Mouse (Mus musculus): ENCODE measurements at regions not wholly inside any gene's neighbourhood (a gene's known extent, or its start where the extent isn't known, plus 50 kb on each side); places are given as distances from the start of the nearest gene placed in this dataset.

DNA sequence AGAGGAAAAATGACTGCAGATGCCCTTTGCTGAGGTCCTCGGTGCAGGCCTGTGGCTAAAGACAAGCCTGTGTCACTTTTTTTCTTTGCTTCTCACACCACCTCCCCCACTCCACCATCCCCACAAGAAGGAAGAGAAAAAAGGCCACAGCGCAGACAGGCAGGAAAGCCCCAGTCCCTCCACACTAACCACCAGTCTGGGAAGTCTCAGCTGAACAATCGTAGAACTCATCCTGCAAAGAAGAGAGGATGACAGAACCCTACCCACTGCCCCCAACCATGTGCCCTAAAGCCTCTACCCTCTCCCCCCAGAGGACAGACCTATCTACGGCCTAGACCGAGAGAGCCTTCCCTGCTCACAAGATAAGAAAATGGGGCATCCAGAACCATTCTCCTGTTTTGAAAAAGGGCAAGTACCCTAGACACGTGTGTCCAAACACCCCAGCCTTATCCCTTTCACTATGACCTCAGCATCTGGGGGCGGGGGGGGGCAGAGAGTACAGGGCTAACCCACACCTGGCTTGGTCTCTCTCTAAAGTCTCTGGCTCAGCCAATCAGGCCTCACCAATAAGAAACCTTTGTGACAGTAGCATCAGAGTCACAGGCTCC is 214.8 kb downstream of the Ly86 start:
- WGBS (ENCODE audit: missing documents): 68% methylated on average over 7 of the region's 7 CpGs
- no peak overlapping the region for H3K4me3 ChIP-seq (ENCODE audit: inconsistent target)
- H3K79me2 ChIP-seq (ENCODE audit: inconsistent target): no peaks in the 10 kb centered on the region
- H3K36me3 ChIP-seq (ENCODE audit: inconsistent target): no peaks in the 10 kb centered on the region
- H3K27ac ChIP-seq: no peak overlapping the region

DNA sequence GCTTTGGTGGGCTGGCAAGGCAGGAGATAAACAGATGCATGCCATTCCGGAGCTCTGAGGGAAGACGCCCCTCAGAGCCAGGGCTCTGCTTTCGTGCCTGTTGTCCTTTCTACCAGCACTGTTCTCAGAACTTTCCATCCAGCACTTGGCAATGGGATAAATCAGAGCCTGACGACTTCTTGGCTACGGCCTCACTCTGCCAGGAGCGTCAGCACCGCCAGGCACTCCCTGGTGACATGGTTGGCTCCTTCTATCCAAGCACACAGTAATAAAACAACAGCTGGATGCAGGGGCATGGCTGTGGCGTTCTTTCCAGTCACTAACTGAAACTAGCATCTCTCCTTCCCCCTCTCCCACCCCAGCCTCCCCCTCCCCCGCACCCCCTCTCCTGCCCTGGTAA is 215.4 kb downstream of the Ly86 start:
- H3K79me2 ChIP-seq (ENCODE audit: inconsistent target): no peaks in the 10 kb centered on the region
- H3K27ac ChIP-seq: no peak overlapping the region
- H3K36me3 ChIP-seq (ENCODE audit: inconsistent target): no peaks in the 10 kb centered on the region
- WGBS (ENCODE audit: missing documents): 87% methylated on average over 8 of the region's 9 CpGs
- H3K4me3 ChIP-seq (ENCODE audit: inconsistent target): no peak overlapping the region

DNA sequence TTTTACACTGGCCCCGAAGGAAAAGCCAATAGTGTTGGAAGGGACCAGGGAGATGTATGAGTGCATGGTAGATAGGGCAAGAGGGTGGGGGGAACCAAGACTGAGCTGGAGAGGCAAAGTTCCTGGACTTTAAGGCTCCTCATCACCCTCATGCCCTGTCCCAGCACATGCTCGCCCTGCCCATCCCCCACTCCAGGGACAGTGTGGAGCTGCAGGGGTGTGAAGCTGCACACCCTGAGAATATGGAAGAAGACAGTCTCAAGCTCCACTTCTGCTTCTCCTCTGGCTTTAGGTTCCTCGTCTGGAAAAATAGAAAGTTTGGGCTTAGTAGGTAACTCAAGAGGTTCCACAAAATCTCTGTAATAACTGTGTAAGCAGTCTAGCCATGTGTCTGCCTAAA is 215.8 kb downstream of the Ly86 start:
- Histone ChIP-seq H3K27ac (no peak overlapping the region), H3K4me3 (ENCODE audit: inconsistent target) (no peak overlapping the region), H3K79me2 (ENCODE audit: inconsistent target) (no peaks in the 10 kb centered on the region), H3K36me3 (ENCODE audit: inconsistent target) (no peaks in the 10 kb centered on the region)
- WGBS (ENCODE audit: missing documents): 51% methylated on average over 3 of the region's 3 CpGs

DNA sequence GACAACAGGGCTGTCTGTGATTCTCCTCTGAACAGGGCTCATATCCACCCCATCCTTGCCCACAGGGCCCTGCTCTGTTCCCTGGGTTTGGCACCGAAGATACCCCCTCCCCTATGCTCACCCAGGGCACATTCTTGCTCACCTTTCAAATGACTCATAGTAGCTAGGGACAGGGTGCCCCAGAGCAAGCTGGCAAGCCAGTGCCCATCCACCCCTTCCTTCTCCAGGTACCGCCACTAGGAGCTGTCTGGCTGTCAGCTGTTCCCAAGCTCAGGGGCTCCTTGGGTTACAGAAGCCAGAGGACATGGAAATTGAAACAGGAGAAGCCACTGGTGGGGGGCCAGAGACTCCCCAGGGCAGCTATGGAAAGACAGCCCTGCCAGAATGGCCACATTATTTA is 216.4 kb downstream of the Ly86 start:
- 79% methylated on average over 2 of the region's 2 CpGs for WGBS (ENCODE audit: missing documents)
- Histone ChIP-seq H3K79me2 (ENCODE audit: inconsistent target) (no peaks in the 10 kb centered on the region), H3K4me3 (ENCODE audit: inconsistent target) (no peak overlapping the region), H3K27ac (no peak overlapping the region), H3K36me3 (ENCODE audit: inconsistent target) (no peaks in the 10 kb centered on the region)

DNA sequence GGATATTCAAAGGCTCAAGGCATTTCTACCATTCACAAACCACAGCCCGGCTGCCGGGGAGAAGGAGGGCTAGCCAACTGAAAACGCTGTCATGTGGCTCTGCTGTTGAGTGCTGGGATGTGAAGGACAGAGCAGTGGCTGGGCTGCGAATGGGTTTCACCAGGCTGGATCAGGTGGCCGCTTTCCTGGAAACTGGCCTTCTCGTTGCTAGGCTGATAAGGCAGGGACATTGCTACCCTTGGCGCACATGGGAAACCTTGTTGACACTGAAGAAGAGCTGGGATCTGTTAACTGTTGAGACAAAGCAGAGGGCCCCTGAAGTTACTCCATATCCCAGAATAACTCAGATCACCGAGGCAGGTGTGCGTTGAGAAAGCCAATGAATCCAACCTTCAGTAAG is 216.1 kb upstream of the Rreb1 start:
- H3K27ac ChIP-seq: no peak overlapping the region
- H3K4me3 ChIP-seq (ENCODE audit: inconsistent target): no peak overlapping the region
- WGBS (ENCODE audit: missing documents): 97% methylated on average over 9 of the region's 9 CpGs
- H3K36me3 ChIP-seq (ENCODE audit: inconsistent target): no peaks in the 10 kb centered on the region
- H3K79me2 ChIP-seq (ENCODE audit: inconsistent target): no peaks in the 10 kb centered on the region

DNA sequence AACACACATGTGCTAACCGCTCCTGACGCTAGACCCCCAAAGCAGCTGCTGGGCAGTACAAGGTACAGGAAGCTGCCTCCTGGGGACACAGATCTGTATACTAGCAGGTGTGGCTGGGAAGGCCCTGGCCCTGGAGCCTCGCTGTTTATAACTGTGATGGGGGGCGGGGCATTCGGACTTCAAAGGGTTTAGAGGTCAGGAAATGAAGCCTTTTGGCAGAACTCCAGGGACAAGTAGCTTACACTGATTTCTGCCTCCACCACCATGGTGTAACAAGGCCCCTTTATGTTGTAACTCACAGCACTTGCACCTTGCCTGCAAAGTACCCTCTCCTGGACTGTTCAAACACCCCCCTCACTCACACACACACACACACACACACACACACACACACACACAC is 215.5 kb upstream of the Rreb1 start:
- Histone ChIP-seq H3K27ac (no peak overlapping the region), H3K4me3 (ENCODE audit: inconsistent target) (no peak overlapping the region), H3K79me2 (ENCODE audit: inconsistent target) (no peaks in the 10 kb centered on the region), H3K36me3 (ENCODE audit: inconsistent target) (no peaks in the 10 kb centered on the region)
- WGBS (ENCODE audit: missing documents): 53% methylated on average over 5 of the region's 5 CpGs

DNA sequence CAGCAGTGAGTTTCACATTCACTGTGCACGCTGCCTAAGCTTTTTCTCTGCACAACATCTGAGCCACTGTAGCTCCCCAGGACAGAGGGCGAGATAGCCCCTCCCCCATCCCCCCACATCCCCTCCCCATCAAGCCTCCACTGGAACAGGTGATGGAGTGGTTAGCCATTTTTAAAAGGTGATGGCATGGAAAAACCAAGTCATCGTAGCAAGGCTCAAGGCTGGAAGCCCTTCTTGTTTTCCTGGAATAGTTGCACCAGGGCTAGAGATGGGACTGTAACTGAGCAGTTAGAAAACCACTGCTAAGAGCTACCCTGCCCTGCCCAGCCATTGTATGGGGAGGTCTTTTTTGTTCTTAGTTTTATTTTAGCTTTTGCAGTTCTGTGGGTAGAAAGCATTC is 209.1 kb upstream of the Rreb1 start:
- Histone ChIP-seq H3K4me3 (ENCODE audit: inconsistent target) (no peak overlapping the region), H3K36me3 (ENCODE audit: inconsistent target) (no peaks in the 10 kb centered on the region), H3K79me2 (ENCODE audit: inconsistent target) (no peaks in the 10 kb centered on the region), H3K27ac (no peak overlapping the region)
- WGBS (ENCODE audit: missing documents): 93% methylated on average over 3 of the region's 3 CpGs

DNA sequence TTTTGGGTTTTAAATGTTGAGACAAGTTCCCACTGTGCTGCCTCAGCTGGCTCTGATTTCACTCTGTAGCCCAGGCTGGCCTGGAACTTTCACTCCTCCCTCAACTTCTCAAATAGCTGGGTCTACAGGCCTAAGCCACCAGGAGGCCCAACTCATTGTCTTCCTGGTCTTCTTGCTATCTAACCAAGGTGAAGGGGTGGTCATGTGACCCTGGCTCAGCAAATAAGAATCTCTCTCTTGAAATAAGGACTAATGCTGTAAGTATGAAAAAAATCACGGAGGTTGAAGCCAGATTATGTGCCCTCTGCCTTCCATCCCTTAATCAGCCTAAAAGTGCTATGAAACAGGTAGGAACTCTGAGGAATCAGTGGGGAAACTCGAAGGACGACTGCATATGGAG is 208.7 kb upstream of the Rreb1 start:
- no peaks in the 10 kb centered on the region for H3K79me2 ChIP-seq (ENCODE audit: inconsistent target)
- H3K27ac ChIP-seq: no peak overlapping the region
- no peak overlapping the region for H3K4me3 ChIP-seq (ENCODE audit: inconsistent target)
- H3K36me3 ChIP-seq (ENCODE audit: inconsistent target): no peaks in the 10 kb centered on the region
- WGBS (ENCODE audit: missing documents): 82% methylated on average over 3 of the region's 3 CpGs

DNA sequence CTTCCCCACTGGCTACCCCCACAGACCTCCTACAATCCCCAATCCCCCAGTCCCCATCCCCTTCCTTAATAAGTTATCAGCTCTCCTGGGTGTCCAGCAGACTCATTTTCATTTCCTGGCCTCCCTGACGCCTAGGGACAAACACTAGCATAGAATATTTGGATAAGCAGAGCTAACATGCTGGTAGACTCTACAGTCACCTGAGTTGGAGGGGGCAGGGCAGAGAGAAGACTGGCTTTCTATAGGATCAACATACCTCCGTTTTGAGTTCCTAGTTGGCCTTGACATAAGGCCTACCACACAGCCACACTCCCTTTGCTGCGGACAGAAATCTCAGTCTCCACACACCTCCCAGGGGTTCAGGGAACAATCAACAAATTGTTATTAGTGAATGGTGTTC is 205.2 kb upstream of the Rreb1 start:
- WGBS (ENCODE audit: missing documents): 97% methylated on average over 3 of the region's 3 CpGs
- no peak overlapping the region for H3K27ac ChIP-seq
- H3K4me3 ChIP-seq (ENCODE audit: inconsistent target): no peak overlapping the region
- H3K36me3 ChIP-seq (ENCODE audit: inconsistent target): no peaks in the 10 kb centered on the region
- no peaks in the 10 kb centered on the region for H3K79me2 ChIP-seq (ENCODE audit: inconsistent target)

DNA sequence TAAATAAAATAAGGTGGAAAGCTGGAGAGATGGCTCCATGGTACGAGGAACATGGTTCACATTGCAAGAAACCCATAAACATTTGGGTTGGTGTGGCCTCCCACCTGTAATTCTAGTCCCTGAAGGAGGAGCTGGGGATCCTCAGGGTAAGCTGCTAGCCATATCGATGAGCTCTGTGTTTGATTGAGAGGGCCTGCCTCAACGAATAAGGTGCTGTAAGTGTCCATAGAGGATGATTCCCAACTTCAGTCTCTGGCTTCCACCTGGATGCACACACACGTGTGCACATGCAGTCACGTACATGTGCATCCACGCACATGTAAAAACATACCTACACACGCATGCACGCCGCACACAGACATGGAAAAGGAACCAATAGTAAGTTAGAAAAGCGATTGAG is 199.0 kb upstream of the Rreb1 start:
- Histone ChIP-seq H3K27ac (no peak overlapping the region), H3K36me3 (ENCODE audit: inconsistent target) (no peaks in the 10 kb centered on the region), H3K79me2 (ENCODE audit: inconsistent target) (no peaks in the 10 kb centered on the region; the same call in 1 of the 2 replicates), H3K4me3 (ENCODE audit: inconsistent target) (no peak overlapping the region)
- 96% methylated on average over 9 of the region's 10 CpGs for WGBS (ENCODE audit: missing documents)

DNA sequence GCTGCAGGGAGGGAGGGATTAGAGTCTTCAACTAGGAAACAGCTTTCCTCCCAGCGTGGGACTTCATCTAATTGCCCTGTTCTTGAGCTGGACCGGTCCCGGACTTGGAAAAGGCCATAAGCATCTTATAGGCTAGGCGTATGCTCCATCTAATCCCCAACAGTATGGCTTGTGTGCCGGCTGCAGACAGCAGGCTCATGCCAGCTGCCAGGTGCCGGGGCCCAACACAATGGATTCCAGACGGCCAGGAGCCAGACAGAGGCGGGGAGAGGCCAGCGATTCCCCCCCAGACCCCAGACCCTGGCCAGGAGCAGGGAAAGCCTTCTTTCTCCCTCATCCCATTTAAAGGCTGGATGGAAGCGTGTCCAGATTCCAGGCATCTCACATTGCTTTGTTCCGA is 198.4 kb upstream of the Rreb1 start:
- H3K4me3 ChIP-seq (ENCODE audit: inconsistent target): no peak overlapping the region
- WGBS (ENCODE audit: missing documents): 93% methylated on average over 11 of the region's 11 CpGs
- H3K27ac ChIP-seq: no peak overlapping the region
- no peaks in the 10 kb centered on the region; the same call in 1 of the 2 replicates for H3K79me2 ChIP-seq (ENCODE audit: inconsistent target)
- H3K36me3 ChIP-seq (ENCODE audit: inconsistent target): no peaks in the 10 kb centered on the region

DNA sequence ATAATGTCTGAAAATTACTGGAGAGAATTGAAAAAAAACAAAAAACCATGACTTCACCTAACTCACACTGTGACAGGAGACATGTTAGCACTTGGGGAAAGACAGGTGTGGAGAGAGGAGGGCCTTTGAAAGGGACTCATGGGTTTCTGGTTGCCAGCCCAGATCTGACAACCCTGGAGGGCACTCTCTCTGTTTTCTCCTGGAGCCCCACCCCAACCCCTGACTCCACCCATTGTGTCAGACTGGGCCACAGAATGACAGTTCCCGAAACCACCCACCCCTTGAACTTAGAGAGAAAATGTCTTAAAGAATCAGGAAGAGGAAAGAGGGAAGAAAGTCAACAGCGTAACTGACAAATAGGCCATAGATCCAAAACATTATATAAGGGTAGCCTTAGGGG is 197.4 kb upstream of the Rreb1 start:
- peak overlapping the region; percentile 39 for H3K27ac ChIP-seq
- peak overlapping the region; percentile 23 for H3K4me3 ChIP-seq (ENCODE audit: inconsistent target)
- no peaks in the 10 kb centered on the region for H3K36me3 ChIP-seq (ENCODE audit: inconsistent target)
- no peaks in the 10 kb centered on the region; the same call in 1 of the 2 replicates for H3K79me2 ChIP-seq (ENCODE audit: inconsistent target)
- 0% methylated on average over 2 of the region's 2 CpGs for WGBS (ENCODE audit: missing documents)

DNA sequence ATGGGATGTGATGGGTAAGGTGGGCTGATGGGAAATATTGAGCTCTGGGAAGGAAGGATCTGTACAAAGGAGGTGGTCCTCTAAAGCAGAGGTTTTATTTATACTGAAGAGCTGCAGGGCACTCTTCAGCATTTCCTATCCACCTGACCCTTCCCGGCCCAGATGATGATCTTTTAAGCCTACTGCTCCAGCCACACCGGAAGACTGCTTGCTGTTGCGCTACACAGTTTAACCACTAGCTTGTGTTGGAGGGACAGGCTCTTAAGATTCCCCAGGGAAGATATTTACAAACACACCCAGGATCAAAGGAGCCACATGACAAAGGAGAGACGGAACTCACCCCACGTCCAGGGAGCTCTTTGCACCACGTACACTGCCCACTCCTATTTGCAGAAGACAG is 196.8 kb upstream of the Rreb1 start:
- Histone ChIP-seq H3K4me3 (ENCODE audit: inconsistent target) (peak overlapping the region; percentile 23), H3K36me3 (ENCODE audit: inconsistent target) (no peaks in the 10 kb centered on the region), H3K79me2 (ENCODE audit: inconsistent target) (no peaks in the 10 kb centered on the region; the same call in 1 of the 2 replicates), H3K27ac (peak overlapping the region; percentile 39)
- 41% methylated on average over 6 of the region's 6 CpGs for WGBS (ENCODE audit: missing documents)

DNA sequence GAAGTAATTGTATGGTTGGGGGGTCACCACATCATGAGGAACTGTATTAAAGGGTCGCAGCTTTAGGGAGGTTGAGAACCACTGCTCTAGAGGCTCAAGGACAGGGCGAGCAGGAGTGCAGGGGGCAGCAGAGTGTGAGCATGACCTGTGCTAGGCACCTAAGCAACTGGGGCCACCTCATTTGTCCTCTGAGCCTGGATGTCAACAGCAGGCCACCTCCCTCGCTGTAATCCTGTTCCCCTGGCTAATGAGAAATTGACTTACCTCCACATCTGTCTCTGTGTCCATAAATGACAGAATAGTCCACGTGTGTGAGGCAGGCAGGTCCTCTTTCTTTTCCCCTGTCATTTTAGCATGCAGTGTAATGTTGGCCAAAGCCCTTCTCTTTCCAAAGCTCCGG is 192.7 kb upstream of the Rreb1 start:
- Histone ChIP-seq H3K36me3 (ENCODE audit: inconsistent target) (no peaks in the 10 kb centered on the region), H3K79me2 (ENCODE audit: inconsistent target) (no peaks in the 10 kb centered on the region; the same call in 1 of the 2 replicates), H3K27ac (no peak overlapping the region), H3K4me3 (ENCODE audit: inconsistent target) (no peak overlapping the region)
- 90% methylated on average over 5 of the region's 5 CpGs for whole genome bisulfite sequencing (ENCODE audit: missing documents)

DNA sequence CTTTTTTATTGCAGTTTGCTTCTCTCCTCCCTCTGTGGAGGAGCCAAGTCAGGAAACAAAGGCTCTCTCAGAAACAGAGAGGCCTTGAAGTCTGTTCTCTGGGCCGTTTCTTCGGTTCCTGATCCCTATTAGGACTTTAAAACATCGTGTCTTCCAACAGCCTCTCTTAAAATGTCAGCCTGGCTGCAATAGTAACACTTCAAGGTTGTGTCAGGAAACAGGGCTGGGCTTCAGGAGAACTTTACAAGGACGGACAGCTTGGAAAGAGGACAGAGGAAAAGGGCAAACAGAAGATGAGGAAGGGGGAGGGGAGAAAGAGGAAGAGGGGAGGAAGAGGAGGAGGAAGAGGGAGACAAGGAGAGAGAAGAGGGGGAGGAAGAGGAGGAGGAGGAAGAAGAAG is 191.7 kb upstream of the Rreb1 start:
- H3K79me2 ChIP-seq (ENCODE audit: inconsistent target): no peaks in the 10 kb centered on the region; the same call in 1 of the 2 replicates
- no peak overlapping the region for H3K27ac ChIP-seq
- no peak overlapping the region for H3K4me3 ChIP-seq (ENCODE audit: inconsistent target)
- WGBS (ENCODE audit: missing documents): 80% methylated on average over 4 of the region's 4 CpGs
- H3K36me3 ChIP-seq (ENCODE audit: inconsistent target): no peaks in the 10 kb centered on the region

DNA sequence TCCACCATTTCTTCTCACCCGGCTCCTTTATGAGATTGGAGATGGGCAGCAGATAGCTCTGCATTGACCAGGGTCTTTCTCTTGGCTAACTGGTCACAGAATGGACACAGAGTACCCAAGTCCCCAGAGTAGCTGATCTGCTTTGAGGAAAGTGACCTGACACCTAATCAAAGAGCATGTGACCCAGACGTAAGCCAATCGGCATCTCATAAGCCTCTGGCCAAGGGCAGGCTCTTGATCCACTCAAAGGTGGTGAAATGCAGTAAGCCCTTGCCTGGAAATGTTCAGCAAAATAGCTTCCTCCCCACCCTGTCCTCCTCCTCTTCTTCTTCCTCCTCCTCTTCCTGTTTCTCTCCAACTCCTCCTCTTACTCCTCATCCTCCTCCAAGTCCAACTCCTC is 190.3 kb upstream of the Rreb1 start:
- 97% methylated on average over 3 of the region's 3 CpGs for WGBS (ENCODE audit: missing documents)
- Histone ChIP-seq H3K4me3 (ENCODE audit: inconsistent target) (no peak overlapping the region), H3K79me2 (ENCODE audit: inconsistent target) (no peaks in the 10 kb centered on the region; the same call in 1 of the 2 replicates), H3K36me3 (ENCODE audit: inconsistent target) (no peaks in the 10 kb centered on the region), H3K27ac (no peak overlapping the region)
